Mouse (Mus musculus): Measurements from ENCODE around the gene Nubp1. TPM values are rescaled to one million over a fixed set of nuclear protein-coding genes. Genes with fewer than 3 reads are reported as not detected.

Gene Nubp1
- polyA plus RNA-seq, 1 experiment from 2014 or later = 56.1 TPM

DNA sequence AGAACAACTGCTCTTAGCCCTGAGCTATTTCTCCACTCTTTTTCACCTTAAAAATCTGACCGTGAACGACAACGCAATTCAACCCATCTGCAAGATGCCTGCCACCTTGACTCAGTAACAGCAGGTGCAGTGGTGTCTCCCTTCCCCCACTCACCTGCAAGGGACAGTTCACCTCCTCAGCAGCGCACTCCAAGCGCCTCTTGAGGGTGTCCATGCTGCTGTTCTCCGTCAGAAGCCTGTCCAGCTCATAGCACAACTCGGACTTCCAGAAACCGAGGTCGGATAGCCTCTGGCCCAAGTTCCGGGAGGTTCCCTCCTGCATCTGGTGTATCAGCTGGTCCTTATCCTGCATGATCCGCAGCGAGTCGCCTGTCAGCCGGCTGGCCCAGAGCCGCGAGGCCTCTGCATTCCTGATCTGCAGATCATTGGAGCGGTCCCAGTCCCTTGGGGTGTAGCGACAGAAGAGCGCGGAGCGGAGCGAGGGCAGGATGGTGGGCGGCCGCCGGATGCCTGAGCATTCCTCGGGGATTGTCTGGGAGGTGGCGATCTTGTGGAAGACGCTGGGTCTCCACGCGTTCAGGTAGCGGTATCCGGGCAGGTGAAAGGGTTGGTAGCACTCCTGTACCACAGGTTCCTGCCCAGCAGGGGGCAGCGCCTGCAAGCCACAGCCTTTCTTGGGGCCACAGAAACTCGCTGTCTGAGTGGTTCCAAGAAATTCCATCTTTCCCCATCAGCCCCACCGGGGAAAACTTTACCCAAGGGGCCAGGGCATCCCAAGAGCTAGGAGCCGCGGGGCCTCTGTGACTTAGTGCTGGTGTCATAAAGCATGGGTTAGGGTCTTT, 16.8 kb upstream of the Nubp1 start, which contains the start of gene Tekt5:
TSS of gene Tekt5 (minus strand) at position 792 of the 842 bp plus-strand sequence.
- Histone ChIP-seq H3K4me3 (ENCODE audit: low read depth, low read length) (peak within 1 kb of the TSS; percentile 25), H3K4me2 (replicated peaks; ENCODE audit: low read depth, low read length) (peak within 1 kb of the TSS; percentile 47), H3K36me3 (ENCODE audit: control insufficient read depth, insufficient read depth, low read length) (no peaks in the 10 kb centered on the region), H3K27ac (ENCODE audit: low read length) (no peak within 1 kb of the TSS), H3K27me3 (ENCODE audit: control insufficient read depth, insufficient read depth, low read length) (no peaks in the 10 kb centered on the region), H3K9ac (replicated peaks; ENCODE audit: low read depth, low read length) (no peak within 1 kb of the TSS; the same call in 1 of the 2 replicates), H3K4me1 (ENCODE audit: control insufficient read depth, insufficient read depth, low read length) (peaks cover 8% of the 10 kb centered on the region; the same call in 1 of the 2 replicates), H3K9me3 (ENCODE audit: control insufficient read depth, low read depth, low read length) (no peaks in the 10 kb centered on the region)
- 7% methylated on average over 37 of the region's 37 CpGs for WGBS
- ATAC-seq (ENCODE audit: insufficient number of reproducible peaks, insufficient read depth, low FRiP score, low read depth) = peak; percentile 61; the same call in 1 of the 2 replicates

- Histone ChIP-seq H3K4me3 (ENCODE audit: low read depth, low read length) (no peak overlapping the region), H3K9me3 (ENCODE audit: control insufficient read depth, low read depth, low read length) (no peaks in the 10 kb centered on the region), H3K4me2 (replicated peaks; ENCODE audit: low read depth, low read length) (no peak overlapping the region), H3K9ac (replicated peaks; ENCODE audit: low read depth, low read length) (no peak overlapping the region), H3K4me1 (ENCODE audit: control insufficient read depth, insufficient read depth, low read length) (0 out of 2 replicates have a peak, but pooled peaks cover 3% of the 10 kb centered on the region), H3K27ac (ENCODE audit: low read length) (no peak overlapping the region), H3K27me3 (ENCODE audit: control insufficient read depth, insufficient read depth, low read length) (no peaks in the 10 kb centered on the region), H3K36me3 (ENCODE audit: control insufficient read depth, insufficient read depth, low read length) (no peaks in the 10 kb centered on the region)
- peak; percentile 42; the same call in 1 of the 2 replicates for ATAC-seq (ENCODE audit: insufficient number of reproducible peaks, insufficient read depth, low FRiP score, low read depth)
- 62% methylated on average over 5 of the region's 5 CpGs for WGBS
These were observed 13.0 kb upstream of the Nubp1 start for GRCm38 (mm10) chr16:10398755-10399154.

DNA sequence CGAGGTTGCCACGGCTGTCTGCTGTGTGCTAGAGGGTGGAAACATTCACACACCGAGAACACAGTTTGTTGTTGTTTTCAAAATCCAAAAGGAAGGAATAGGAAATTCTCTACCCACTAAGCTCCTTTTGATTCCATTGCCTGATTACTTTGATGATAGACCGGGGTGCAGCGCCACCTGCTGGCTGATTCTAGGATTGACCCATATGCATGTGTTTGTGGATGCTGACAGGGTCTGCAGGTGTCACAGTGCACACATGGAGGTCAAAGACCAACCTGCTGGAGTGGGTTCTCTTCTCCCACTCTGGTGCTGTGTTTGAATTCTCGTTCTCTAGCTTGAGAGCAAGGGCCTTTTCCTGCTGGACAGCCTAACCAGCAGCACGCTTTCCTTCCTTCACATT, 12.6 kb upstream of the Nubp1 start:
- 33% methylated on average over 7 of the region's 7 CpGs for WGBS
- no peak overlapping the region for H3K4me2 ChIP-seq (replicated peaks; ENCODE audit: low read depth, low read length)

GRCm38 (mm10) chr16:10415976-10416375, 4.2 kb downstream of the Nubp1 start:
- H3K4me1 ChIP-seq (ENCODE audit: control insufficient read depth, insufficient read depth, low read length) = peaks cover 10% of the 10 kb centered on the region; the same call in 1 of the 2 replicates
- H3K27ac ChIP-seq (ENCODE audit: low read length) = no peak overlapping the region
- no peaks in the 10 kb centered on the region for H3K9me3 ChIP-seq (ENCODE audit: control insufficient read depth, low read depth, low read length)
- H3K4me2 ChIP-seq (replicated peaks; ENCODE audit: low read depth, low read length) = no peak overlapping the region
- H3K9ac ChIP-seq (replicated peaks; ENCODE audit: low read depth, low read length) = no peak overlapping the region
- H3K27me3 ChIP-seq (ENCODE audit: control insufficient read depth, insufficient read depth, low read length) = no peaks in the 10 kb centered on the region
- no peak overlapping the region for H3K4me3 ChIP-seq (ENCODE audit: low read depth, low read length)
- WGBS = 86% methylated on average over 6 of the region's 6 CpGs
- no peak for ATAC-seq (ENCODE audit: insufficient number of reproducible peaks, insufficient read depth, low FRiP score, low read depth)
- peaks cover 27% of the 10 kb centered on the region; the same call in 1 of the 2 replicates for H3K36me3 ChIP-seq (ENCODE audit: control insufficient read depth, insufficient read depth, low read length)

More for the DNA sequence above, 12.6 kb upstream of the Nubp1 start:
- Histone ChIP-seq H3K36me3 (ENCODE audit: control insufficient read depth, insufficient read depth, low read length) (no peaks in the 10 kb centered on the region), H3K4me3 (ENCODE audit: low read depth, low read length) (no peak overlapping the region), H3K4me1 (ENCODE audit: control insufficient read depth, insufficient read depth, low read length) (0 out of 2 replicates have a peak, but pooled peaks cover 3% of the 10 kb centered on the region), H3K27ac (ENCODE audit: low read length) (no peak overlapping the region), H3K9me3 (ENCODE audit: control insufficient read depth, low read depth, low read length) (no peaks in the 10 kb centered on the region), H3K27me3 (ENCODE audit: control insufficient read depth, insufficient read depth, low read length) (no peaks in the 10 kb centered on the region), H3K9ac (replicated peaks; ENCODE audit: low read depth, low read length) (no peak overlapping the region)
- no peak for ATAC-seq (ENCODE audit: insufficient number of reproducible peaks, insufficient read depth, low FRiP score, low read depth)

GRCm38 (mm10) chr16:10416866-10417265, 5.1 kb downstream of the Nubp1 start:
- peaks cover 7% of the 10 kb centered on the region; the same call in 1 of the 2 replicates for H3K4me1 ChIP-seq (ENCODE audit: control insufficient read depth, insufficient read depth, low read length)
- peaks cover 31% of the 10 kb centered on the region for H3K36me3 ChIP-seq (ENCODE audit: control insufficient read depth, insufficient read depth, low read length)
- 96% methylated on average over 4 of the region's 4 CpGs for WGBS

GRCm38 (mm10) chr16:10417723-10418259, 6.0 kb downstream of the Nubp1 start:
- Histone ChIP-seq H3K4me1 (ENCODE audit: control insufficient read depth, insufficient read depth, low read length) (peaks cover under 1% of the 10 kb centered on the region; the same call in 1 of the 2 replicates), H3K27ac (ENCODE audit: low read length) (no peak overlapping the region), H3K36me3 (ENCODE audit: control insufficient read depth, insufficient read depth, low read length) (peaks cover 39% of the 10 kb centered on the region), H3K9ac (replicated peaks; ENCODE audit: low read depth, low read length) (no peak overlapping the region), H3K4me2 (replicated peaks; ENCODE audit: low read depth, low read length) (no peak overlapping the region), H3K9me3 (ENCODE audit: control insufficient read depth, low read depth, low read length) (no peaks in the 10 kb centered on the region), H3K27me3 (ENCODE audit: control insufficient read depth, insufficient read depth, low read length) (no peaks in the 10 kb centered on the region), H3K4me3 (ENCODE audit: low read depth, low read length) (no peak overlapping the region)
- ATAC-seq (ENCODE audit: insufficient number of reproducible peaks, insufficient read depth, low FRiP score, low read depth) = no peak
- 87% methylated on average over 9 of the region's 9 CpGs for WGBS

More at GRCm38 (mm10) chr16:10416866-10417265, 5.1 kb downstream of the Nubp1 start:
- ATAC-seq (ENCODE audit: insufficient number of reproducible peaks, insufficient read depth, low FRiP score, low read depth) = no peak
- H3K4me2 ChIP-seq (replicated peaks; ENCODE audit: low read depth, low read length) = no peak overlapping the region
- no peaks in the 10 kb centered on the region for H3K27me3 ChIP-seq (ENCODE audit: control insufficient read depth, insufficient read depth, low read length)
- no peak overlapping the region for H3K9ac ChIP-seq (replicated peaks; ENCODE audit: low read depth, low read length)
- H3K9me3 ChIP-seq (ENCODE audit: control insufficient read depth, low read depth, low read length) = no peaks in the 10 kb centered on the region
- H3K4me3 ChIP-seq (ENCODE audit: low read depth, low read length) = no peak overlapping the region
- no peak overlapping the region for H3K27ac ChIP-seq (ENCODE audit: low read length)

DNA sequence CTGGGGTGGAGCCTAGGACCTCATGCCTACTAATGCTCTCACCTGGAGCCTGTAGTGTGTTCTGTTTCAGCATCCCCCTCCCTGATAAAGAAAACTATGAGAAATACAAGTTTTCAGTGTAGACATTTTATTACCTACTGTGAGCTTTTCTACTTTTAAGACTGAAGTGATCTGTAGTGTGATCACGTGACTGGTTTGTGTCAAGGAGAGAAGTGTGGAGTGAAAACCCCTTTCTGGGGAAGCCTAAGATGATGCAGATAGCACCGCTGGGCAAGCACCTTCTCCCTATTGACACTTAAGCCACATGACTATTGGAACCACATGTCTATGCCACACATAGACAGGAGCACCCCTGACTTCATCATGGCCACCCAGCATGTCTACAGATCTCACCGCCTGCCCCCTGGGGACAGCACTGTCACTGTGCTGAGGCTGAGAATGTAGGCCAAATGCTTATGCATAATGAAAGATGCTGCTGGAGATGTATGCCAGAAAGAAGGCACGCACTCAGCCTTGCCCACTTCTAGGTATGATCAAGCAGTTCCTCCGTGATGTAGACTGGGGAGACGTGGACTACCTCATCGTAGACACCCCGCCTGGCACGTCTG, 8.8 kb downstream of the Nubp1 start:
- H3K27me3 ChIP-seq (ENCODE audit: control insufficient read depth, insufficient read depth, low read length) = no peaks in the 10 kb centered on the region
- 94% methylated on average over 9 of the region's 9 CpGs for WGBS
- H3K4me2 ChIP-seq (replicated peaks; ENCODE audit: low read depth, low read length) = no peak overlapping the region
- no peak overlapping the region for H3K9ac ChIP-seq (replicated peaks; ENCODE audit: low read depth, low read length)
- no peaks in the 10 kb centered on the region for H3K4me1 ChIP-seq (ENCODE audit: control insufficient read depth, insufficient read depth, low read length)
- H3K36me3 ChIP-seq (ENCODE audit: control insufficient read depth, insufficient read depth, low read length) = peaks cover 49% of the 10 kb centered on the region
- H3K27ac ChIP-seq (ENCODE audit: low read length) = no peak overlapping the region
- no peak for ATAC-seq (ENCODE audit: insufficient number of reproducible peaks, insufficient read depth, low FRiP score, low read depth)
- no peak overlapping the region for H3K4me3 ChIP-seq (ENCODE audit: low read depth, low read length)
- H3K9me3 ChIP-seq (ENCODE audit: control insufficient read depth, low read depth, low read length) = no peaks in the 10 kb centered on the region

DNA sequence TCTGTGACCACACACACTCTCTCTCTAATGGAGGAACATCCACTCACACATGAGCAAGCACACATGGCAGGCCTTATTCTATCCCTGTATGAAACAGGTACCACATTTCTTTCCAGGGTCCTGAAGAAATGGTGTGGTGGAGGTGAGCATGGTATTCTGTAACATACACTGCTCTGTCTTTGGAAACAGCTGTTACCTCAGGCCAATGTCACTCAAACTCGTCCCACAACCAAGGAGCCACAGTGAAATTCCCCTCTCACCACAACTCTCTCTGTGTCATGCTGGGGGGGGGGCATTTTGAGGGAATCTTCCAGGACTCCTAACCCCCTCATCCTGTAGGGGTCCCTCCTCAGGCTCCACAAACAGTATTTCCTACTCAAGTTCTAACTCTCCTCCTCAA, 20.2 kb downstream of the Nubp1 start:
- no peaks in the 10 kb centered on the region for H3K4me1 ChIP-seq (ENCODE audit: control insufficient read depth, insufficient read depth, low read length)
- H3K27ac ChIP-seq (ENCODE audit: low read length) = no peak overlapping the region
- no peaks in the 10 kb centered on the region for H3K27me3 ChIP-seq (ENCODE audit: control insufficient read depth, insufficient read depth, low read length)
- no peak for ATAC-seq (ENCODE audit: insufficient number of reproducible peaks, insufficient read depth, low FRiP score, low read depth)
- peaks cover 4% of the 10 kb centered on the region; the same call in 1 of the 2 replicates for H3K36me3 ChIP-seq (ENCODE audit: control insufficient read depth, insufficient read depth, low read length)
- H3K4me3 ChIP-seq (ENCODE audit: low read depth, low read length) = no peak overlapping the region
- 55% methylated on average over 1 of the region's 1 CpGs for WGBS
- no peaks in the 10 kb centered on the region for H3K9me3 ChIP-seq (ENCODE audit: control insufficient read depth, low read depth, low read length)
- H3K4me2 ChIP-seq (replicated peaks; ENCODE audit: low read depth, low read length) = no peak overlapping the region
- H3K9ac ChIP-seq (replicated peaks; ENCODE audit: low read depth, low read length) = no peak overlapping the region
